Mouse (Mus musculus): ENCODE results near the gene Cyp2a4. TPM values are rescaled to one million over a fixed set of nuclear protein-coding genes. Genes with fewer than 3 reads are reported as not detected.
"Not testable (repeated sequence)": the region's sequence is repeated elsewhere in the genome, so short reads cannot be mapped to it uniquely, and the experiment has no call there.

Gene Cyp2a4
- not detected for polyA plus RNA-seq (2017; shearing (Covaris generic))

GRCm38 (mm10) chr7:26306926-26307325, at the start of gene Cyp2a4:
Cyp2a4 (plus strand) TSS chr7:26307169.
- ATAC-seq = not testable (repeated sequence)

GRCm38 (mm10) chr7:26260034-26260433, 46.9 kb upstream of the Cyp2a4 start, which contains the start of gene Vmn1r184:
Vmn1r184 (plus strand) TSS chr7:26260334.
- not testable (repeated sequence) for ATAC-seq

GRCm38 (mm10) chr7:26303429-26304166, 3.4 kb upstream of the Cyp2a4 start:
- not testable (repeated sequence) for ATAC-seq

- ATAC-seq = not testable (repeated sequence)
Observed at GRCm38 (mm10) chr7:26311786-26312185, 4.8 kb downstream of the Cyp2a4 start.

- ATAC-seq = not testable (repeated sequence)
Observed at GRCm38 (mm10) chr7:26315194-26315593, 8.2 kb downstream of the Cyp2a4 start.

- ATAC-seq = not testable (repeated sequence)
Observed at GRCm38 (mm10) chr7:26315809-26316208, 8.8 kb downstream of the Cyp2a4 start.

GRCm38 (mm10) chr7:26320361-26320760, 13.4 kb downstream of the Cyp2a4 start:
- ATAC-seq = not testable (repeated sequence)

- ATAC-seq = not testable (repeated sequence)
Observed at GRCm38 (mm10) chr7:26350177-26350576, 43.2 kb downstream of the Cyp2a4 start.

- ATAC-seq = not testable (repeated sequence)
Observed at GRCm38 (mm10) chr7:26352258-26352657, 45.3 kb downstream of the Cyp2a4 start.

GRCm38 (mm10) chr7:26356719-26357118, 49.8 kb downstream of the Cyp2a4 start:
- ATAC-seq = not testable (repeated sequence)

Other genes with a start within 250 kb of the Cyp2a4 start
- not detected for gene Cyp2b13, start 245.7 kb upstream of the Cyp2a4 start, polyA plus RNA-seq (2017; shearing (Covaris generic))
- gene Cyp2b9, start 133.8 kb upstream of the Cyp2a4 start, polyA plus RNA-seq (2017; shearing (Covaris generic)) = not detected
- gene Vmn1r184, start 46.8 kb upstream of the Cyp2a4 start, polyA plus RNA-seq (2017; shearing (Covaris generic)) = under 1 TPM in 1 of 3 experiments, not detected in 2; 0.17 TPM
- not detected for gene Nlrp9c, start 96.5 kb downstream of the Cyp2a4 start, polyA plus RNA-seq (2017; shearing (Covaris generic))
- gene Nlrp4a, start 127.9 kb downstream of the Cyp2a4 start, polyA plus RNA-seq (2017; shearing (Covaris generic)) = not detected
- not detected for gene Nlrp9a, start 227.9 kb downstream of the Cyp2a4 start, polyA plus RNA-seq (2017; shearing (Covaris generic))

All from inflammation-experienced regulatory T-cells, adult 6 months (primary cell).